Mouse (Mus musculus) G1E (cell line): ENCODE data around the gene Pik3ca. TPM values are rescaled to one million over a fixed set of nuclear protein-coding genes. Genes with fewer than 3 reads are reported as not detected.

ENCODE experiments used
- ATAC-seq: 2 replicates; pipeline ENCODE4 v1.8.0; 2016; ENCODE audit warnings: mild to moderate bottlenecking; ENCODE audit not compliant: insufficient number of reproducible peaks, poor library complexity, low FRiP score, severe bottlenecking; ENCODE audit errors: extremely low read depth
- DNase-seq: peaks from one replicate; pipeline ENCODE4 v3.0.0; 2012; ENCODE audit warnings: low spot score
- H3K27me3 ChIP-seq: 2 replicates; pipeline ENCODE4 v1.6.1; 2012; ENCODE audit warnings: mild to moderate bottlenecking, low read length, inconsistent platforms; ENCODE audit not compliant: insufficient read depth
- H3K36me3 ChIP-seq: replicated peaks from 2 replicates; pipeline ENCODE3; 2012; ENCODE audit warnings: mild to moderate bottlenecking, inconsistent platforms
- H3K4me1 ChIP-seq: 2 replicates; pipeline ENCODE4 v1.6.1; 2012; ENCODE audit warnings: low read depth, low read length, inconsistent platforms, mixed read lengths; ENCODE audit not compliant: insufficient read depth
- H3K4me3 ChIP-seq: 2 replicates; pipeline ENCODE4 v1.5.1; 2012; ENCODE audit warnings: low read depth, mild to moderate bottlenecking, inconsistent platforms, low read length, moderate library complexity, mixed read lengths
- H3K9me3 ChIP-seq: replicated peaks from 2 replicates; pipeline ENCODE4 v1.6.1; 2012; ENCODE audit warnings: inconsistent platforms
- CTCF ChIP-seq: IDR thresholded peaks from 2 replicates; pipeline ENCODE4 v1.5.1; 2012; ENCODE audit warnings: low read depth, low read length, inconsistent platforms, mixed read lengths
- GATA1 ChIP-seq: IDR thresholded peaks from 2 replicates; pipeline ENCODE4 v1.6.1; 2012; ENCODE audit warnings: borderline replicate concordance, low read length, inconsistent platforms, mixed read lengths
- GATA2 ChIP-seq: IDR thresholded peaks from 2 replicates; pipeline ENCODE4 v1.6.1; 2012; ENCODE audit warnings: low read depth, low read length, inconsistent platforms, borderline replicate concordance
- POLR2AphosphoS5 ChIP-seq: IDR thresholded peaks from 2 replicates; pipeline ENCODE4 v1.6.1; 2012; ENCODE audit warnings: low read depth, low read length, inconsistent platforms; ENCODE audit not compliant: insufficient replicate concordance
- TAL1 ChIP-seq: conservative IDR thresholded peaks from 2 replicates; pipeline ENCODE4 v1.6.1; 2012; ENCODE audit warnings: low read depth, low read length, inconsistent platforms, mixed read lengths
- polyA plus RNA-seq: library from polyadenylated mRNA; stranded (reverse); fragments of >175 nt; gene quantifications from 2 replicates; pipeline ENCODE4 v1.2.3, GENCODE M21; 2012
- total RNA-seq, 2 experiments: library from RNA; stranded (forward) in 1 of 2; stranded (reverse) in 1 of 2; fragments of 200-1000 nt in 1 of 2; fragments of >200 nt in 1 of 2; fragmentation: Nextera tagmentation in 1 of 2; gene quantifications; 2 replicates each; pipeline ENCODE4 v1.2.3; 2014 to 2017

Gene Pik3ca
- total and polyA plus RNA-seq, 3 experiments: 2.0 to 32.0 (median 26.8) TPM

- H3K27me3 ChIP-seq: no peaks in the 10 kb centered on the region
- TF ChIP-seq TAL1: no peak
- no peak for TF ChIP-seq POLR2AphosphoS5
- TF ChIP-seq GATA2: no peak
- H3K4me1 ChIP-seq: no peaks in the 10 kb centered on the region
- DNase-seq: no peak
- peaks cover 81% of the 10 kb centered on the region for H3K36me3 ChIP-seq
- no peak for ATAC-seq
- H3K9me3 ChIP-seq: no peaks in the 10 kb centered on the region
- no peak overlapping the region for H3K4me3 ChIP-seq
Measured at GRCm38 (mm10) chr3:32459777-32460176, 62.3 kb downstream of the Pik3ca start.

- TF ChIP-seq CTCF: no peak
- TF ChIP-seq POLR2AphosphoS5: no peak
- TF ChIP-seq GATA1: no peak
- no peak for TF ChIP-seq GATA2
- no peak for TF ChIP-seq TAL1
- no peak for ATAC-seq
- Histone ChIP-seq H3K4me3 (no peak overlapping the region), H3K27me3 (no peaks in the 10 kb centered on the region), H3K4me1 (no peaks in the 10 kb centered on the region), H3K9me3 (no peaks in the 10 kb centered on the region), H3K36me3 (peaks cover 30% of the 10 kb centered on the region)
- DNase-seq: no peak
Measured at GRCm38 (mm10) chr3:32467321-32467720, 69.8 kb downstream of the Pik3ca start.

- TF ChIP-seq TAL1 (no peak), GATA2 (no peak), GATA1 (no peak), CTCF (no peak), POLR2AphosphoS5 (no peak)
- Histone ChIP-seq H3K27me3 (peaks cover 5% of the 10 kb centered on the region; the same call in 1 of the 2 replicates), H3K4me3 (no peak overlapping the region), H3K36me3 (peaks cover 20% of the 10 kb centered on the region), H3K4me1 (no peaks in the 10 kb centered on the region), H3K9me3 (no peaks in the 10 kb centered on the region)
- ATAC-seq: no peak
- no peak for DNase-seq
Measured at GRCm38 (mm10) chr3:32468411-32468810, 70.9 kb downstream of the Pik3ca start.

- ATAC-seq (no peak), DNase-seq (no peak)
- no peak overlapping the region for H3K4me3 ChIP-seq
- H3K4me1 ChIP-seq: no peaks in the 10 kb centered on the region
- TF ChIP-seq GATA1: no peak
- peaks cover 12% of the 10 kb centered on the region for H3K27me3 ChIP-seq
- H3K9me3 ChIP-seq: no peaks in the 10 kb centered on the region
- peaks cover 9% of the 10 kb centered on the region for H3K36me3 ChIP-seq
Measured at GRCm38 (mm10) chr3:32470449-32470848, 73.0 kb downstream of the Pik3ca start.

GRCm38 (mm10) chr3:32471098-32471497 is 73.6 kb downstream of the Pik3ca start:
- Histone ChIP-seq H3K4me3 (no peak overlapping the region), H3K36me3 (peaks cover 8% of the 10 kb centered on the region), H3K9me3 (no peaks in the 10 kb centered on the region), H3K4me1 (no peaks in the 10 kb centered on the region), H3K27me3 (peaks cover 15% of the 10 kb centered on the region)
- TF ChIP-seq CTCF (no peak), POLR2AphosphoS5 (no peak), GATA2 (no peak), TAL1 (no peak), GATA1 (no peak)
- DNase-seq (no peak), ATAC-seq (no peak)

- Histone ChIP-seq H3K27me3 (peaks cover 15% of the 10 kb centered on the region), H3K4me3 (no peak overlapping the region), H3K36me3 (no peaks in the 10 kb centered on the region), H3K4me1 (no peaks in the 10 kb centered on the region), H3K9me3 (no peaks in the 10 kb centered on the region)
- no peak for DNase-seq
- no peak for ATAC-seq
- TF ChIP-seq POLR2AphosphoS5 (no peak), GATA1 (no peak), CTCF (no peak), GATA2 (no peak), TAL1 (no peak)
Measured at GRCm38 (mm10) chr3:32472191-32472900, 74.9 kb downstream of the Pik3ca start.

- H3K9me3 ChIP-seq: no peaks in the 10 kb centered on the region
- H3K27me3 ChIP-seq: peaks cover 15% of the 10 kb centered on the region
- H3K36me3 ChIP-seq: no peaks in the 10 kb centered on the region
- ATAC-seq: no peak
- H3K4me1 ChIP-seq: no peaks in the 10 kb centered on the region
- no peak for DNase-seq
- H3K4me3 ChIP-seq: no peak overlapping the region
- no peak for TF ChIP-seq GATA1
- no peak for TF ChIP-seq TAL1
- no peak for TF ChIP-seq POLR2AphosphoS5
- no peak for TF ChIP-seq GATA2
- TF ChIP-seq CTCF: no peak
Measured at GRCm38 (mm10) chr3:32473184-32473583, 75.7 kb downstream of the Pik3ca start.
